Mouse (Mus musculus) lung, postnatal 14 days (tissue): ENCODE measurements at regions not wholly inside any gene's neighbourhood (a gene's known extent, or its start where the extent isn't known, plus 50 kb on each side); places are given as distances from the start of the nearest gene placed in this dataset.
"Not testable (repeated sequence)": the region's sequence is repeated elsewhere in the genome, so short reads cannot be mapped to it uniquely, and the experiment has no call there.

Experiments
- DNase-seq: peaks from one replicate; pipeline ENCODE4 v3.0.0; 2021

DNA sequence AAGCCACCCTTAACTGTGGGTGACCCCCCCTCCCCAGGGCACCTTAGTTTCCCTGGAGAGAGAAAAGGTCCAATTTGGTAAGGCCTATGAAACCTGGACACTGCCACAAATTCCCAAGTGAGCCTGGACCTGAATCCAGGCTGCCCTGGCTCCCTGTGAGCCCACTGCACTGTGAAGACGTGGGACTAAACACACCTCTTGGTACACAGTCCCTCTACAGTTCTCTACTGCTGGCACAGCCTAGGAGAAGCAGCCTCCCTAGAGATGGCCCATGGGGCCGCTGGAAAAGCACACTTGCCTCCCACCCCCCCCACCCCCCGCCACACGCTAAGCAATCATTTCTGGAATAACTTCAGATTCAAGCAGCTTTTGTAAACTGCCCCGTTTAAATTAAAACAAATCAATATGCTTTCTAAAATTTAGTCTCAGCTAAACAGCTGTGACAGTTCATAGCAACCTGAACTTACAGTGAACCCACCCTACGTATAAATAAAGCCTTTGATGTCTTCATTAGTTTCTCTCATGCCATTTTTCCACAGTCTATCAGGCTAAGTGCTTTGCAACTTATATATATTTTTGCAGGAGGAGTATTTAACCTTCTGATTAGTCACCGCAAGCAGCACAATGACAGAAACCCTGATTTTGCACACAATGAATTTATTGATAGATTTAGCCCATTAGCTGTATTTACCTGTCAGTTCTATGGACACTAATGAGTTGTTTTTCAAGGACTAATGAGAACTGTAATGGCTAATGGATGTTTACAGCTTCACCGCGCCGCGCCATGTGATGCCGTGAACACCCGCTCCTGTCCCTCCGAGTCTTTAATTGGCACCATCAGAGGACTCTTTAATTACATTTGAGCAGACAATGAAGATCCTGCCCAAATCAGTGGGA, 215.3 kb downstream of the 3100002H09Rik start:
- DNase-seq = no peak

- DNase-seq = no peak
Measured at GRCm38 (mm10) chr4:124393595-124393994, 217.0 kb downstream of the 3100002H09Rik start.

DNA sequence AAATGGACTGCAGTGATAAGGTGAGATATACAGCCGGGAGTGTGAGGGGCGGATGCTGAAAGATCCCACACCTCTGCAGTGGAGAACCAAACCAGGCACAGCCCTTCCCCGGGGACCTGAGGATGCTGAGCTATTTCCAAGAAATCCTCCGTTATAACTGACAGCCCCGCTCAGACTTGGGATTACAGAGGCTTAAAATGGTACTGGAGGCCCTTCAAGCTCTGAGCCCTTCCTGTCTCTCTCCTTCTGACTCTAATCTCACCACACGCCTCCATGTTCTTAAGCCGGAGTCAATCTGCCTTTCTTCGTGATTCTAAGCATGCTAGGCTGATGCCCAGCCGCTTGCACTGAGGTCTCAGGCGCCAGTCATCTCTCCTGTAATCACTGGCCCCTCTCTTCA, 221.5 kb downstream of the 3100002H09Rik start:
- DNase-seq = no peak

GRCm38 (mm10) chr4:124385106-124386055, 225.2 kb downstream of the 3100002H09Rik start:
- DNase-seq = no peak

- no peak for DNase-seq
Measured at GRCm38 (mm10) chr4:124376504-124376903, 234.1 kb downstream of the 3100002H09Rik start.

DNA sequence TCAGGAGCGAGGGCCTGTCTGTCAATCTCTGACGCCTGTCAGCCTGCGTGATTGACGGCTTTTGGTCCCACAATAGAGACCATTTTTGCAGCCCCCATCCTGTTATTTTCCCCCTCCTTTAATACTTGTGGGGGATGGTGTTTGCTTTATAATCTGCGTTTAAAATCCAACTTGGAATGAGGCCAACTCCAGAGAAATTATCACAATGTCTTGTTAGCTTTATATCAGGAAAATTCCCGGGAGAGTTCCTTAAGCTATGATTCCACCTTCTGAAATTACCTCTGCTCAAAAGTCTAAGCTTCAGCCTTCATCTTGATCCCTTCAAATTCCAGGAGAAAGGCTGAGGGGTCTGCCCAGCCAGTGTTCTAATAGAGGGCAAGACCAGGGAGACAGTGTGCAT, 235.0 kb downstream of the 3100002H09Rik start:
- DNase-seq = no peak

- DNase-seq = no peak
Measured at GRCm38 (mm10) chr4:124368831-124369230, 241.8 kb downstream of the 3100002H09Rik start.

DNA sequence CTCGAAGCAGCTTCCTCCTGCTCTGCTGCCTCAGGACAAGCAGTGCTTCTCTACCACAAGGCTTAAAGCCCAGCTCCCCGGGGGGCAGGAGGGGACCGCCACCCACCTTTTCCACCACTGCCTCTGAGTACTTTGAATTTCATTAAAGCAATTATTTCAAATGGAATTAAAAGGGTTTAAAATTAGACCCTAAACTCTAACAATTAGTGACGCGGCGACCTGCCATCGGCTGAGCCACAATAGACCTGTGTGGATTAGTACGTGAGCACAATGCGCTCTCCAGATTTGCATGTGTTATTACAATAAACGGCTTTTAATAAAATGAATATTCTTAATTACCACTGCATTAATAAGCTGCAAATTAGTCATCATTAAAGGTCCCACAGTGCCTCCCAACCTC, 242.5 kb downstream of the 3100002H09Rik start:
- DNase-seq = no peak

- no peak for DNase-seq
Measured at GRCm38 (mm10) chr4:124360578-124360908, 250.1 kb downstream of the 3100002H09Rik start.

- no peak for DNase-seq
Measured at GRCm38 (mm10) chr4:124359707-124360577, 250.7 kb downstream of the 3100002H09Rik start.

DNA sequence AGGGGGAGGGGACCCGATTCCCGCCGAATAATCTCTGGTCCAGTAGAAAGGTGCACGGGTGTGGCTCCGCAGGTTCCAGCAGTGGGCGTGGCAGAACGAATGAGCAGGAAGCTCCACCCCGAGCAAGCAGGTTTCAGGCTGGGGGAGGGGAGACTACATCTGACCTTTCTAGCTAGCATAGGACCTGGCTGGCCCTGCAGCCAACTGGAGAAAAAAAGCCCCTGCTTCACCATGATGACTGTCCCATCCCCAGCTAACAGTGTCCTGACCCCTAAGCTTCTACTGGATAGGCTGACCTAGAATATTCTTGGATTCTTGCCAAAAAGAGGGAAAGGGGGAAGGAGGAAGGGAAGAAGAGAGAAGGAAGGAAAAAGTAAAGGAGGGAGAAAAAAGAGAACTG, 252.1 kb downstream of the 3100002H09Rik start:
- DNase-seq = not testable (repeated sequence)

DNA sequence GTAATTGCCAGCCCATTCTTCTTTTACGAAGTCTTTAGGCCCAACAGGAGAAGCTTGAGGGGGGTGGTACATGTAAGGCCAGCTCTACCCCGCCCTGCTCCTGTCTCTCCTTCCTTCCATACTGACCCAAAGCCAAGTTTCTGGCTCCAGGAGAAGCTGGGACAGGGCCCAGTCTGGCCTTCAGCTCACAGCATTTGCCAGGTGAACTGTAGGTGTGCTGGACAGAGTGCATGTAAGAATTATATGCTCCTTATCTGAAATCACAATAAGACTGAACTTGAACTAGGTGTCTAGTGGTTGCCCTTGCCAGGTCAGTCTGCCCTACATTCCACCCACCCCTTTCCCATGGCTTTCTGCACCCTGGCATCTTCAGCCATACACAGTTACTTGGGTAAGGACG, 260.2 kb downstream of the 3100002H09Rik start:
- no peak for DNase-seq

- DNase-seq = no peak
Measured at GRCm38 (mm10) chr4:124349610-124350295, 260.9 kb downstream of the 3100002H09Rik start.

- no peak for DNase-seq
Measured at GRCm38 (mm10) chr4:124349055-124349454, 261.5 kb downstream of the 3100002H09Rik start.

DNA sequence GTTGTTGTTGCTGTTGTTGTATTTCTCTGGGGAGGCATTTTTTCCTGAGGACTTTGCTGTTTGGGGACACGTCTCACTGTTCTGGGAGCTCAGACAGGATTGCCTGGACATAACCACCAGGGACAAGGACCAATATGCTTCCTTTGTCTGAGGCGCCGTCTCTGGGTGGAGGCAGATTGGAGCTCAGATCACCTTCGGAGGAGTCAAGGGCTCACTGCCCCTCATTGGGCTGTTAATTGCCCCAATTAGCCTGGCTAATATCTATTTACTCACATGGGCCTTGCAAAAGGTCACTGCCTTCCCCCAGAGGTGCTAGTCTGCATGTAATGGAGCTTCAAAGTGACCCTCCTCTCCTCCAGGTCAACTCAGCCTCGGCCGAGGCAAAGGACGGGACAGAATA, 270.5 kb downstream of the 3100002H09Rik start:
- DNase-seq = no peak

- no peak for DNase-seq
Measured at GRCm38 (mm10) chr4:124335726-124336125, 274.9 kb downstream of the 3100002H09Rik start.

DNA sequence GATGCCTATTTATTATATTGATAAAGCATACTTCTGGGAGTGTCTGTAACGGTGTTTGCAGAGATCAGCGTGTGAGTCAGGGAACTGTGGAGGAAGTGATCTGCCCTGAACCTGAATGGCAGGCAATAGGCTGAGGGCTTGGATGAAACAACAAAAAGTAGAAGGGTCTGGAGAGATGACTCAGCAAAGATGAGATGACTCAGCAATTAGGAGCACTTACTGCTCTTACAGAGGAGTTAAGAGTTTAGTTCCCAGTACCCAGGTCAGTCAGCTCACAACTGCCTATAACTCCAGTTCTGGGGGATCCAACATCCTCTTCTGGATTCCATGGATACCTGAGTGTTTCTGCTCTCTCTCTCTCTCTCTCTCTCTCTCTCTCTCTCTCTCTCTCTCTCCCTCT, 277.6 kb downstream of the 3100002H09Rik start:
- DNase-seq = no peak

- DNase-seq = no peak
Measured at GRCm38 (mm10) chr4:124332416-124332815, 278.2 kb downstream of the 3100002H09Rik start.

- no peak for DNase-seq
Measured at GRCm38 (mm10) chr4:124329107-124329771, 281.4 kb downstream of the 3100002H09Rik start.

GRCm38 (mm10) chr4:124326301-124326700, 284.3 kb downstream of the 3100002H09Rik start:
- DNase-seq = no peak

GRCm38 (mm10) chr4:124323589-124323988, 287.0 kb downstream of the 3100002H09Rik start:
- no peak for DNase-seq
